Mouse (Mus musculus): ENCODE results near the gene Lrrc36. TPM values are rescaled to one million over a fixed set of nuclear protein-coding genes. Genes with fewer than 3 reads are reported as not detected.

The Lrrc36 gene
- polyA plus RNA-seq, 1 experiment from 2014 or later = not detected

DNA sequence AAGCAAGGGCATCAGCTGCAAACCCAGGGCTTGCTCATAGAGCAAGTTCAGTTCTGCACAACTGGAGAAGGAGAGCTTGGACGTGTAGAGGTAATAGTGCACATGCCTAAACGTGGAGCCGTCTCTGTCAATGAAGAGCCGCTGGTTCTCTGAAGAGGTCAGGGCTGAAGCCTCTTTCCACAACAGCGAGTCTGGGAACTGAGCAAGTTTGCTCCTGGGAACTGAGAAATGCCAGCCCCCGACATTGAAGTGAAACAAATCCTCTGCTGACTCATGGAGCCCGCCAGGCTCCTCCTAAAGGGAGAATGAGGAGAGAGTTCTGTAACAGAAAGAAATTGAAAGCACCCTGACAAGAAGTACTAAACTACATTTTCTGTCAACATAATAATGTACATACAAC lies 5.0 kb upstream of the Lrrc36 start:
- Histone ChIP-seq H3K9ac (ENCODE audit: low read length) (no peak overlapping the region), H3K27ac (replicated peaks; ENCODE audit: low read depth, low read length) (no peak overlapping the region), H3K4me3 (ENCODE audit: low read depth, low read length) (no peak overlapping the region), H3K4me2 (ENCODE audit: low read depth, severe bottlenecking) (no peak overlapping the region), H3K36me3 (ENCODE audit: control insufficient read depth, insufficient read depth, low read length) (no peaks in the 10 kb centered on the region), H3K27me3 (ENCODE audit: control insufficient read depth, insufficient read depth, low read length) (peaks cover 6% of the 10 kb centered on the region), H3K9me3 (ENCODE audit: control insufficient read depth, low read length) (no peaks in the 10 kb centered on the region), H3K4me1 (ENCODE audit: control insufficient read depth, insufficient read depth, low read length) (0 out of 2 replicates have a peak, but pooled peaks cover under 1% of the 10 kb centered on the region)
- WGBS = 67% methylated on average over 7 of the region's 7 CpGs
- DNase-seq (ENCODE audit: low spot score) (no peak), ATAC-seq (ENCODE audit: insufficient number of reproducible peaks, low FRiP score, low TSS enrichment, low read depth) (no peak)

DNA sequence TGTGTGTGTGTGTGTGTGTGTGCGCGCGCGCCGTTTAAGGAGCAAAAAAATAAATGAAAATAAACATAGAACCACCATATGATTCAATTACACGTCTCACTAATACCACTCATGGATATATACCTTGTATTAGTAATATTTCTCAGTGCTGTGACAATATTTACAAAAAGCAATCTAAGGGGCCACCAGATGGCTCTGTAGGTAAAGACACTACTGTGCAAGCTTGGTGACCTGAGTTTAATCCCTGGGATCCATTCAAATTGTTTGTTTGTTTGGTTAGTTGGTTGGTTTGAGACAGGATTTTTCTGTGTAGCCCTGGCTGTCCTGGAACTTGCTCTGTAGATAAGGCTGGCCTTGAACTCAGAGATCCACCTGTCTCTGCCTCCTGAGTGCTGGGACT lies 3.4 kb upstream of the Lrrc36 start:
- no peaks in the 10 kb centered on the region for H3K36me3 ChIP-seq (ENCODE audit: control insufficient read depth, insufficient read depth, low read length)
- no peak overlapping the region for H3K27ac ChIP-seq (replicated peaks; ENCODE audit: low read depth, low read length)
- H3K4me3 ChIP-seq (ENCODE audit: low read depth, low read length) = no peak overlapping the region
- ATAC-seq (ENCODE audit: insufficient number of reproducible peaks, low FRiP score, low TSS enrichment, low read depth) = no peak
- 92% methylated on average over 6 of the region's 6 CpGs for WGBS
- DNase-seq (ENCODE audit: low spot score) = no peak
- peaks cover 12% of the 10 kb centered on the region for H3K27me3 ChIP-seq (ENCODE audit: control insufficient read depth, insufficient read depth, low read length)
- no peaks in the 10 kb centered on the region for H3K9me3 ChIP-seq (ENCODE audit: control insufficient read depth, low read length)
- 0 out of 2 replicates have a peak, but pooled peaks cover 2% of the 10 kb centered on the region for H3K4me1 ChIP-seq (ENCODE audit: control insufficient read depth, insufficient read depth, low read length)
- no peak overlapping the region for H3K9ac ChIP-seq (ENCODE audit: low read length)
- H3K4me2 ChIP-seq (ENCODE audit: low read depth, severe bottlenecking) = no peak overlapping the region

DNA sequence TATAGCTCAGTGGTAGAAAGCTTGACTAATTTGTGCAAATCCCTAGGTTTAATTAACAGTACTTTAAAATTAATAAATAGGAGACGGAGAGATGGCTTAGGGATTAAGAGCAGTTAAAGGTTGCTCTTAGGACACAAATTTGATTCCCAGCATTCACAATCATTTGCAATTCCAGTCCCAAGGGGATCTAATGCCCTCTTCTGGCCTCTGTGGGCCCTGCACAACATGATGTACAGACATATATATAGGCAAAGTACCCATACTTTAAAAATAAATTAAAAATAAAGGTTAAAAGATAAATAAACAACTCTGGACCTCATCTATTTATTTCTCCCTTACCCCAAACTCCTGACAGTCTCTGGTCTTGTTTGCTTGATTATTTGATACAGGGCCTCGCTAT lies 5.6 kb downstream of the Lrrc36 start:
- Histone ChIP-seq H3K4me1 (ENCODE audit: control insufficient read depth, insufficient read depth, low read length) (no peaks in the 10 kb centered on the region), H3K27ac (replicated peaks; ENCODE audit: low read depth, low read length) (no peak overlapping the region), H3K4me3 (ENCODE audit: low read depth, low read length) (no peak overlapping the region), H3K27me3 (ENCODE audit: control insufficient read depth, insufficient read depth, low read length) (peaks cover 2% of the 10 kb centered on the region; the same call in 1 of the 2 replicates), H3K9me3 (ENCODE audit: control insufficient read depth, low read length) (no peaks in the 10 kb centered on the region), H3K36me3 (ENCODE audit: control insufficient read depth, insufficient read depth, low read length) (no peaks in the 10 kb centered on the region), H3K9ac (ENCODE audit: low read length) (no peak overlapping the region), H3K4me2 (ENCODE audit: low read depth, severe bottlenecking) (no peak overlapping the region)
- no peak for ATAC-seq (ENCODE audit: insufficient number of reproducible peaks, low FRiP score, low TSS enrichment, low read depth)
- DNase-seq (ENCODE audit: low spot score) = no peak
- 80% methylated on average over 2 of the region's 2 CpGs for WGBS

DNA sequence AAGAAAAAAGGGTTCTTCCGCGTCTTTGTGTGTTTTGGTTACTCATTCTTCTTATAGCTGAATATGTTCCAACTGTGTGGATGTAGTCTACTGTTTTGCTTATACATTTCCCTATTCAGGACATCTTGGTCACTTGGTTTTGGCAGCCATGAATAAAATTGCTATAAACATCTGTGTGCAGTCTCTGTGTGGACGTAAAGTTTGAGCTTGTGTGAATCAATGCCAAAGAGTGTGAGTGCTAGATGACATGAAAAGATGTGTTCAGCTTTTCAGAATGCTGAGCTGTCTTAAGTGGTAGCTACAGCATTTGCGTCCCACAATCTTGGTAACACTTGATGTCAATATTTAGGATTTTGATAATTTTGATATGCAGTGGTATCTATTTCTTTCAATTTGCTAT lies 6.4 kb downstream of the Lrrc36 start:
- H3K27ac ChIP-seq (replicated peaks; ENCODE audit: low read depth, low read length) = no peak overlapping the region
- no peak overlapping the region for H3K9ac ChIP-seq (ENCODE audit: low read length)
- no peak overlapping the region for H3K4me3 ChIP-seq (ENCODE audit: low read depth, low read length)
- H3K4me2 ChIP-seq (ENCODE audit: low read depth, severe bottlenecking) = no peak overlapping the region
- no peaks in the 10 kb centered on the region for H3K9me3 ChIP-seq (ENCODE audit: control insufficient read depth, low read length)
- ATAC-seq (ENCODE audit: insufficient number of reproducible peaks, low FRiP score, low TSS enrichment, low read depth) = no peak
- no peaks in the 10 kb centered on the region for H3K36me3 ChIP-seq (ENCODE audit: control insufficient read depth, insufficient read depth, low read length)
- 91% methylated on average over 4 of the region's 4 CpGs for WGBS
- H3K27me3 ChIP-seq (ENCODE audit: control insufficient read depth, insufficient read depth, low read length) = no peaks in the 10 kb centered on the region
- DNase-seq (ENCODE audit: low spot score) = no peak
- H3K4me1 ChIP-seq (ENCODE audit: control insufficient read depth, insufficient read depth, low read length) = no peaks in the 10 kb centered on the region

DNA sequence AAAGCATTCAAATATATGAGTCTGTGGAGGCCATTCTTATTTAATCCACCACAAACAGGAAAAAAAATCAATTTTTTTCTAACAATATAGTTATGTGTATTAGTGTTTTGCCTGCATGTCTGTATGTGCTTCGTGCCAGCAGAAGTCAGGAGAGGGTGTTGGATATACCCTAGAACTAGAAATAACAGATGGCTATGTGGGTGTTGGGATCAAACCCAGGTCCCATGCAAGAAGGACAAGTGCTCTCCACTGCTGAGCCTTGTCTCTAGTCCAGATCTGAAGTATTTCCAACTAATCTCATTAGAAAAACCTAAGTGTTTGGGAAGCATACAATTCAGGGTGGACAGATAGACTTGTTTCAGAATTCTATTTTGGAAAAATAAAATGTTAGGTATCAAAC lies 8.6 kb downstream of the Lrrc36 start:
- Histone ChIP-seq H3K4me2 (ENCODE audit: low read depth, severe bottlenecking) (no peak overlapping the region), H3K9ac (ENCODE audit: low read length) (no peak overlapping the region), H3K4me1 (ENCODE audit: control insufficient read depth, insufficient read depth, low read length) (no peaks in the 10 kb centered on the region), H3K36me3 (ENCODE audit: control insufficient read depth, insufficient read depth, low read length) (no peaks in the 10 kb centered on the region), H3K27me3 (ENCODE audit: control insufficient read depth, insufficient read depth, low read length) (no peaks in the 10 kb centered on the region), H3K4me3 (ENCODE audit: low read depth, low read length) (no peak overlapping the region), H3K27ac (replicated peaks; ENCODE audit: low read depth, low read length) (no peak overlapping the region), H3K9me3 (ENCODE audit: control insufficient read depth, low read length) (no peaks in the 10 kb centered on the region)
- ATAC-seq (ENCODE audit: insufficient number of reproducible peaks, low FRiP score, low TSS enrichment, low read depth) = no peak
- WGBS = 60% methylated on average over 1 of the region's 1 CpGs
- no peak for DNase-seq (ENCODE audit: low spot score)

DNA sequence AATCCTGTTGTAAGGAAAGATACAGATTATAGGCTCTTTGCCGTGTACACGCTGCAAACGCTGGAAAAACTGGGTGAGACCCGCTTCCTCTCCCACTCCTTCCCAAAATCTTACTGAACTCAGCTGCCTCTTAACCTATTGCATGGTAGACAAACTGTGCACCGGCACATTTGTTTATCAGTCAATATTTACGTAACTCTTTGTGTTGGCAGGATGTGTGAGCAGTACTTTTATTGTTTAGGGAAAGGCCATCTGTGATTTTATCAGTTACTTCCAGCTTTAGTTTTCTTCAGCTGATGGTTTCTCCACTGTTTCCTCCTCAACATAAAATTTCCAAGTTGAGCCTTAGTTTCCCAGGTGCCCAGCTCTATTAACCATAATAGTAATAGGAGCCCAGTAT lies 13.5 kb downstream of the Lrrc36 start:
- no peak overlapping the region for H3K4me3 ChIP-seq (ENCODE audit: low read depth, low read length)
- no peaks in the 10 kb centered on the region for H3K9me3 ChIP-seq (ENCODE audit: control insufficient read depth, low read length)
- no peak for ATAC-seq (ENCODE audit: insufficient number of reproducible peaks, low FRiP score, low TSS enrichment, low read depth)
- H3K36me3 ChIP-seq (ENCODE audit: control insufficient read depth, insufficient read depth, low read length) = no peaks in the 10 kb centered on the region
- no peak for DNase-seq (ENCODE audit: low spot score)
- H3K4me2 ChIP-seq (ENCODE audit: low read depth, severe bottlenecking) = no peak overlapping the region
- H3K9ac ChIP-seq (ENCODE audit: low read length) = no peak overlapping the region
- H3K4me1 ChIP-seq (ENCODE audit: control insufficient read depth, insufficient read depth, low read length) = no peaks in the 10 kb centered on the region
- H3K27me3 ChIP-seq (ENCODE audit: control insufficient read depth, insufficient read depth, low read length) = no peaks in the 10 kb centered on the region
- no peak overlapping the region for H3K27ac ChIP-seq (replicated peaks; ENCODE audit: low read depth, low read length)
- WGBS = 84% methylated on average over 6 of the region's 6 CpGs

DNA sequence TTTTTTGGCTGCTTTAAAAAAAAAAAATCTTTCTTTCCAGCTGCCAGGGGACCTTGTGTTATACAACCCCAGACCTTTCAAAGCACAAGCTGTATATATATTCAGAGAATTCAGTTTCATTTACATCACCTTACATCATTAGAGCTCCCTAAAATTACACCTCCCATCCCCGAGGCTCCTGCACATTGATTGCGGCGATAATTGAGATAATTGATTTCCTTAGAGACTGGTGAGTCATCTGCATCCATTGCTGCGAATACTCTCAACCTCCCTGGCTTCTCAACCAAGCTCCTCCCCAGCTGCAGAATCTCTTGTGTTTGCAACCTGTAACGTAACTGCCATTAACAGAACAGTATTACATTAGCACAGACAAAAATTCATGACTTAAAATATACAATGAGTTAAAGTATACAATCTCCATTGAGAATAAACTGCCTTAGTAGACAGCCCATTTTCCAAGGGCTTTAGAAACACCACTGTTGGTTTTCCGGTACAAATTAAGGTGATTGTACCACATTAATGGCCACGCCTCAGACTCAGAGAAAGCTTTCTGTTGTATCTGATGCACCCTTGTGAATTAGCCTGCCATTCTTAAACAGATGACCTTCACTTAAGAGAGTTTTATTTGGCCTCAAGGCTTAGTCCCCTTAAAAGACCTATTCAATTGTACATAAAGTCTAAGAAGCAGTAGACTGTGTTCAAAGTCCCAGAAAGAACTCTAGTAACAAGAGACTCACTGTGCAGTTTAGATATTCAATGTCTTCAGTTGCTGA lies 18.6 kb downstream of the Lrrc36 start:
- Histone ChIP-seq H3K9ac (ENCODE audit: low read length) (no peak overlapping the region), H3K4me3 (ENCODE audit: low read depth, low read length) (no peak overlapping the region), H3K4me1 (ENCODE audit: control insufficient read depth, insufficient read depth, low read length) (no peaks in the 10 kb centered on the region), H3K9me3 (ENCODE audit: control insufficient read depth, low read length) (no peaks in the 10 kb centered on the region), H3K4me2 (ENCODE audit: low read depth, severe bottlenecking) (no peak overlapping the region), H3K27ac (replicated peaks; ENCODE audit: low read depth, low read length) (no peak overlapping the region), H3K36me3 (ENCODE audit: control insufficient read depth, insufficient read depth, low read length) (no peaks in the 10 kb centered on the region), H3K27me3 (ENCODE audit: control insufficient read depth, insufficient read depth, low read length) (no peaks in the 10 kb centered on the region)
- DNase-seq (ENCODE audit: low spot score) (no peak), ATAC-seq (ENCODE audit: insufficient number of reproducible peaks, low FRiP score, low TSS enrichment, low read depth) (no peak)
- WGBS = 75% methylated on average over 7 of the region's 7 CpGs

DNA sequence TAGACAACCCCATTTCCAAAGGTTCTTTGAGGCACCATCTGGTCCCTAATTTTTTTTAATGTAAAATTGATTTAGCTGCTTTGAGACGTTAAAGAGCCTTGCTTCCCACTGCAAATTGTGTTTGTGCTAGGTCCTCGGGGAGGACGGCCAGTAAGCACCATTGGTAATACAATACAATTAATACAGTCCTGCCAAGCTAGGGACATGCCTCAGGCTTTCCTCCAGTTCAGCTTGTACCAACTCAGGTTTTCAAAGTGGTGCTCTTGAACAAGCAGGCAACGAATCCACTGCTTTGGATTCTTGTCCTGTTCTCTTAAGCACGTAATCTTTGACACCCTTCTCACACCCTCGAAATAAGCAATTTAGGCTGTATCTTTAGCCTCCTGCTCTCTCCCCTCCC lies 19.6 kb downstream of the Lrrc36 start:
- ATAC-seq (ENCODE audit: insufficient number of reproducible peaks, low FRiP score, low TSS enrichment, low read depth) = no peak
- 76% methylated on average over 6 of the region's 6 CpGs for WGBS

DNA sequence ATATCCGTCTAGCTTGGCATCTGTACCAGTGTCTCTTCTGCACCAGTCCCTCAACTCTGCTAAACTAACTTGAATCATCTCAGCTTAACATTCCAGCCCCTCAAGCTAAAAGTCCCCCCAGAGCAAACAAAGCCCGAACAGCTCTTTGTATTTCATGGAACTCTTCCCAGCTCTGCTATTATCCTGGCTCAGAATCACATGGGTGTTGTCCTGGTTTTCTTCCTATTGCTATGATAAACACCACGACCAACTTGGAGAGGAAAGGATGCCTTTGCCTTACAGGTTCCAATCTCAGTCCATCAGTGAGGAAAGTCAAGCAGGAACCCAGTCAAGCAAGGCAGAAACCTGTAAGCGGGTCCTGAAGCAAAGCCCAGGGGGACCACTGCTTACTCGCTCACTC lies 20.1 kb downstream of the Lrrc36 start:
- WGBS = 61% methylated on average over 5 of the region's 5 CpGs
- ATAC-seq (ENCODE audit: insufficient number of reproducible peaks, low FRiP score, low TSS enrichment, low read depth) = no peak

More for the DNA sequence above, 19.6 kb downstream of the Lrrc36 start:
- no peak for DNase-seq (ENCODE audit: low spot score)
- Histone ChIP-seq H3K4me2 (ENCODE audit: low read depth, severe bottlenecking) (no peak overlapping the region), H3K36me3 (ENCODE audit: control insufficient read depth, insufficient read depth, low read length) (no peaks in the 10 kb centered on the region), H3K9ac (ENCODE audit: low read length) (no peak overlapping the region), H3K4me1 (ENCODE audit: control insufficient read depth, insufficient read depth, low read length) (no peaks in the 10 kb centered on the region), H3K4me3 (ENCODE audit: low read depth, low read length) (no peak overlapping the region), H3K27ac (replicated peaks; ENCODE audit: low read depth, low read length) (no peak overlapping the region), H3K9me3 (ENCODE audit: control insufficient read depth, low read length) (no peaks in the 10 kb centered on the region), H3K27me3 (ENCODE audit: control insufficient read depth, insufficient read depth, low read length) (no peaks in the 10 kb centered on the region)

More for the DNA sequence above, 20.1 kb downstream of the Lrrc36 start:
- no peak overlapping the region for H3K4me2 ChIP-seq (ENCODE audit: low read depth, severe bottlenecking)
- H3K27ac ChIP-seq (replicated peaks; ENCODE audit: low read depth, low read length) = no peak overlapping the region
- no peak for DNase-seq (ENCODE audit: low spot score)
- H3K27me3 ChIP-seq (ENCODE audit: control insufficient read depth, insufficient read depth, low read length) = no peaks in the 10 kb centered on the region
- no peak overlapping the region for H3K9ac ChIP-seq (ENCODE audit: low read length)
- H3K4me3 ChIP-seq (ENCODE audit: low read depth, low read length) = no peak overlapping the region
- no peaks in the 10 kb centered on the region for H3K36me3 ChIP-seq (ENCODE audit: control insufficient read depth, insufficient read depth, low read length)
- no peaks in the 10 kb centered on the region for H3K9me3 ChIP-seq (ENCODE audit: control insufficient read depth, low read length)
- H3K4me1 ChIP-seq (ENCODE audit: control insufficient read depth, insufficient read depth, low read length) = no peaks in the 10 kb centered on the region

Measured in limb, embryonic 11.5 days (tissue).